Mouse (Mus musculus) cerebellum, adult 2 months (tissue): ENCODE measurements around the gene A930017K11Rik. TPM values are rescaled to one million over a fixed set of nuclear protein-coding genes. Genes with fewer than 3 reads are reported as not detected.
A peak's percentile ranks its signal among the peaks of the same experiment; 100 is the strongest.

Experiments used
- DNase-seq, 2 experiments: peaks; one replicate each; pipeline ENCODE4 v3.0.0; 2021
- H3K27ac ChIP-seq: fragments of 200-500 bp; 2 replicates; pipeline ENCODE4 v1.5.1; 2012; ENCODE audit warnings: low read length, control low read depth, inconsistent platforms; ENCODE audit not compliant: insufficient read depth
- H3K27me3 ChIP-seq: fragments of 200-500 bp; 2 replicates; pipeline ENCODE4 v1.6.1; 2012; ENCODE audit warnings: inconsistent platforms, mild to moderate bottlenecking, low read length, moderate library complexity; ENCODE audit not compliant: control insufficient read depth, insufficient read depth
- H3K4me1 ChIP-seq: fragments of 200-500 bp; 2 replicates; pipeline ENCODE4 v1.6.1; 2011; ENCODE audit warnings: low read length; ENCODE audit not compliant: control insufficient read depth, insufficient read depth
- H3K4me3 ChIP-seq: fragments of 200-500 bp; replicated peaks from 2 replicates; pipeline ENCODE3; 2011; ENCODE audit warnings: mild to moderate bottlenecking, low read depth, low read length, control low read depth; ENCODE audit not compliant: insufficient read depth
- CTCF ChIP-seq: fragments of 200-500 bp; IDR thresholded peaks from 2 replicates; pipeline ENCODE4 v1.5.1; 2011; ENCODE audit warnings: low read depth, mild to moderate bottlenecking, control low read depth, low read length, moderate library complexity, borderline replicate concordance; ENCODE audit not compliant: insufficient read depth
- POLR2A ChIP-seq: fragments of 200-500 bp; IDR thresholded peaks from 2 replicates; pipeline ENCODE4 v1.6.1; 2011; ENCODE audit warnings: low read length, control low read depth, borderline replicate concordance; ENCODE audit not compliant: insufficient read depth
- WGBS: fragments of 180-500 bp; shearing (Covaris S2); methylation state at CpG from one replicate; pipeline ENCODE4 v1.1.7; 2018; 5-methylcytosine and 5-hydroxymethylcytosine counted together
- polyA plus RNA-seq: library from polyadenylated mRNA; depleted of rRNA; stranded (reverse); fragments of >200 nt; gene quantifications from 2 replicates; pipeline ENCODE4 v1.2.3, GENCODE M21; 2012

The A930017K11Rik gene
- polyA plus RNA-seq, 1 experiment, result 14.0 TPM

DNA sequence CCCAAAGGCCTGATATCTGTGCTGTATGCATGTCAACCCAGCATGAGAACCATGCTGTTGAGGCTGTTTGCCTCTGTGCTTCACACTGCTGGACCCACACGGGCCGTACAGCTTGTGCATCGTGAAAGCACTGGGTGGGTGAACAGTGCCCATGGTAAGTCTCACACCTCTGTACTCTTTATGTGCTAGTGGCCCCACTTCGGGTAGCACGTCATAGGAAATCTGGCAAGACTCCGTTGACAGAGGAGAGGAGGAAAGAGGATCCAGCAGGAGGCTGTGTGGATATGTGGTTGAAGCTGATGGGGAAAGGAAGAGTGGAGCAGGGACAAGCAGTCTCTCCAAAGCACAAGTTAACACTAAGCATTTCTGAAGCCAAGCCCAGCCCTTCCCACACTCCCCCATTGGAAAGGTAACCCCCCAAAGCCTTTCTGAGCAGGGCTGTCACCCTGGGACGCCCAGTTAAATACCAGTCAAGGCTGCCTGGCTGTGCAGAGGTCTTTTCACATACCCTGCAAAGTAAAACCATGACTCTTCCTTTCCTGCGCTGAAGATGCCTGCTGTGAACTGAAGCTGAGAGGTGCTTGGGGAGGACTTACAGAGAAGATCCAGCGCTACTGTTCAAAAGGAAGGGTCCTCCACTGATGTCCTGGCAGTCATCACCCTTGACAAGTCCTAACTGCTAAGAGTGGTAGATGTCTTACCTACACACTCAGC lies 34.2 kb downstream of the A930017K11Rik start:
- TF ChIP-seq CTCF (no peak), POLR2A (no peak)
- DNase-seq, result no peak
- Histone ChIP-seq H3K4me3 (peak overlapping the region; percentile 90), H3K4me1 (peaks cover 27% of the 10 kb centered on the region), H3K27ac (no peak overlapping the region; the same call in 1 of the 2 replicates), H3K27me3 (no peaks in the 10 kb centered on the region)
- WGBS, result 31% methylated on average over 9 of the region's 9 CpGs

- TF ChIP-seq POLR2A, result no peak
- no peak for TF ChIP-seq CTCF
- 48% methylated on average over 8 of the region's 8 CpGs for WGBS
These were observed 35.3 kb downstream of the A930017K11Rik start for GRCm38 (mm10) chr17:25916931-25917647.

GRCm38 (mm10) chr17:25914295-25914694 lies 38.1 kb downstream of the A930017K11Rik start:
- TF ChIP-seq CTCF, result no peak
- no peak for TF ChIP-seq POLR2A
- H3K27ac ChIP-seq, result peak overlapping the region; percentile 62
- H3K4me3 ChIP-seq, result no peak overlapping the region
- peak; percentile 55 to 57 for DNase-seq
- H3K4me1 ChIP-seq, result peaks cover 42% of the 10 kb centered on the region
- no peaks in the 10 kb centered on the region for H3K27me3 ChIP-seq
- 4% methylated on average over 4 of the region's 4 CpGs for WGBS

More at GRCm38 (mm10) chr17:25916931-25917647, 35.3 kb downstream of the A930017K11Rik start:
- DNase-seq, result no peak
- peak overlapping the region; percentile 28; the same call in 1 of the 2 replicates for H3K27ac ChIP-seq
- H3K4me1 ChIP-seq, result peaks cover 34% of the 10 kb centered on the region
- peak overlapping the region; percentile 90 for H3K4me3 ChIP-seq
- H3K27me3 ChIP-seq, result no peaks in the 10 kb centered on the region

DNA sequence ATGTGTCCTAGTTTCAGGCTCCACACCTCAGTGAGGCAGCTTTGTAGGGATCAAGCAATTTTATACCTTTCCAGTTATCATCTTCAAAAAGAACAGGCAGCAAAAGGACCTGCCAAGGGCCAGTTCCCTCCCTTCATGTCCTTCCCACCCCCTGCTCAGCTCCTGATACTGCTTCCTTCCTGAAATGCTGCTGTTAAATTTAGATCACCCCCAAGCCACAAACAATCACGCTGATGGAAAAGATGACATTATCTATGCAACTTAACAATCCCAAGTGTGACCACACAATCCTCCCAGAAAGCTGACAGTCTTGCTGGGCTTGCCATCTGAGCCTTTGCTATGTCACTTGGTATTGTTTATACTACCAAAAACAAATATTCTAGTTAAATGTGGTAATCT lies 38.5 kb downstream of the A930017K11Rik start:
- TF ChIP-seq CTCF (no peak), POLR2A (no peak)
- no peaks in the 10 kb centered on the region for H3K27me3 ChIP-seq
- no peak overlapping the region for H3K4me3 ChIP-seq
- WGBS, result 5% methylated on average over 1 of the region's 1 CpGs
- no peak for DNase-seq
- peak overlapping the region; percentile 62 for H3K27ac ChIP-seq
- H3K4me1 ChIP-seq, result peaks cover 42% of the 10 kb centered on the region

GRCm38 (mm10) chr17:25913186-25913876 lies 39.0 kb downstream of the A930017K11Rik start:
- no peak for TF ChIP-seq CTCF
- TF ChIP-seq POLR2A, result no peak
- WGBS, result 17% methylated on average over 14 of the region's 14 CpGs
- no peaks in the 10 kb centered on the region for H3K27me3 ChIP-seq
- H3K27ac ChIP-seq, result peak overlapping the region; percentile 62
- peak; percentile 81 to 89 for DNase-seq
- H3K4me1 ChIP-seq, result peaks cover 41% of the 10 kb centered on the region
- peak overlapping the region; percentile 34 for H3K4me3 ChIP-seq

DNA sequence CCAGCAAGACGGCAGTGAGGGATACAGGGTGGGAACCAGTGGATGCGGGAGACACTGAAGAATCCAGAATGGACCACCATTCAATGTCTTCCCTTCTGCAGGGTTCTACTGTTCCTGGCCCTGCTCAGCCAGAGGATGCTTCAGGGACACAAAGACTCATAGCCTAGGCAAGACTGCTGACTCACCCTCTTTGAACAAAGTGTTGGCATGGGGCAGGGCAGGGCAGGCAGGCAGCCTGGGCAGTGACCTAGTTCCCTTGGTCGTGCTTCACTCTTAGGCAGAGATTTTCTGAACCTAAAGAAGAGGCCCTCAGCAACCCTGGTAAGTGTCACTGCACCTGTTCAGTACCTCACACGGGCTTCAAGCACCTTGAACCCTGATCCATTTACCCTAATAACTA lies 40.5 kb downstream of the A930017K11Rik start:
- TF ChIP-seq POLR2A (peak; percentile 21; the same call in 1 of the 2 replicates), CTCF (no peak)
- WGBS, result 25% methylated on average over 4 of the region's 4 CpGs
- peak overlapping the region; percentile 79 for H3K27ac ChIP-seq

DNA sequence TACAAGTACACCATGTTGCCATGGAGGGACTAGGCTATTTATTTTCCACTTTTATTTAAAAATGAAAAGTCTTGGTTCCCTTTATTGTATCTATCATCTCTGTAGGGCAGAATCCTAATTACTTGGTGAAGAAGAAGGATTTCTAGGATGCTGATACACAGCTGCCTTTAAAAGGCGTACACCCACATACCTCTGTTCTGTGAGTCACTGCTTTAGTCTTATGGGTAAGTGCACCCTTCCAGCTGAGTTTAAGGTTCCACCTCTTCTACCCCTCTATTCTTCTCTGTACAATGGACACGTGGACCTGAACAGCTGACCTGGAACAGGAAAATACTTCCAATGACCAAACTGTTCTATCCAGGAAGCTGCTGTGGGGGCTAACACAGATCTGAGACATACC lies 44.7 kb downstream of the A930017K11Rik start:
- TF ChIP-seq CTCF, result no peak
- no peak for TF ChIP-seq POLR2A
- H3K4me1 ChIP-seq, result peaks cover 17% of the 10 kb centered on the region
- no peaks in the 10 kb centered on the region for H3K27me3 ChIP-seq
- DNase-seq, result no peak
- no peak overlapping the region for H3K27ac ChIP-seq
- no peak overlapping the region for H3K4me3 ChIP-seq
- 73% methylated on average over 2 of the region's 2 CpGs for WGBS

More for the DNA sequence above, 40.5 kb downstream of the A930017K11Rik start:
- Histone ChIP-seq H3K4me3 (no peak overlapping the region), H3K4me1 (peaks cover 36% of the 10 kb centered on the region), H3K27me3 (no peaks in the 10 kb centered on the region)
- peak; percentile 83 to 92 for DNase-seq

GRCm38 (mm10) chr17:25903061-25903460 lies 49.3 kb downstream of the A930017K11Rik start:
- H3K4me1 ChIP-seq, result peaks cover 9% of the 10 kb centered on the region
- H3K27me3 ChIP-seq, result no peaks in the 10 kb centered on the region
- H3K27ac ChIP-seq, result no peak overlapping the region
- no peak overlapping the region for H3K4me3 ChIP-seq
- no peak for TF ChIP-seq POLR2A
- TF ChIP-seq CTCF, result no peak
- 75% methylated on average over 3 of the region's 3 CpGs for WGBS
- DNase-seq, result no peak
